Mouse (Mus musculus): ENCODE results near the gene Abtb2.

DNA sequence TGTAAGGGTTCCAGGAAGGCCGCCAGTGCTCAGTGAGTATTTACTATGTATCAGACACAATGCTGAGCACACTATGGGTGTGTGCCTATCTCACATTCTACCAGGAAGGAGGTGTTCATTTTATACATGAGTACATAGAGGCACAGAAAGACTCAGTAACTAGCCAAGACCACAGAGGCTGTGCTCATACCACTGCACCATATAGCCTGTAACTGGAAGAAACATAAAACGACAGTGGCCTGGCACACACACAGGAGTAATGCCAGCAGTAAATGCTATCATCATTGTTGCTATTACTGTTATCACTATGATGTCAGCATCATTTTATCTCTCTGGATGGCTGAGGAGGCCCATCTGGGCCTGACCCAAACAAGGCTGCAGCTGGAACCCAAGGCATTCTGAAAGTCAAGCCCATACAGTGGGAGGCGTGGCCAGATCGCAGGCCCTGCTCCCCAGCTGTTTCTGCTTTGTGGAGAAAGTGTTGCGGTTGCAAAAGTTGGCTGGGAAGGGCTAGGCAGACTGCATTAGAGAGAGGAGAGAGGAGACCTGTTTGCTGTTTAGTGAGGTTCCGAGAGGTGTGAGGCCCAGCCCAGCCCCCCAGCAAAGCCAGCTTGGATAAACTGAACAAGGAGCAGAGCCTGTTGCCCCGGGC lies 118.9 kb downstream of the Abtb2 start:
- no peak for TF ChIP-seq CTCF (IDR thresholded peaks at IDR 0.05; ENCODE audit: low read depth, low read length)
- TF ChIP-seq GATA1 (IDR thresholded peaks at IDR 0.05; ENCODE audit: borderline replicate concordance, low read length), result no peak
- TF ChIP-seq TAL1 (conservative IDR thresholded peaks at IDR 0.05; ENCODE audit: low read depth, low read length), result no peak
